In genomic region chr4:95906141-95906540, GRCm38 (mm10) we compare ENCODE assay signal across 29 mouse cellular contexts.
"Had no signal": no experiment of that assay in that cellular context is flagged by ENCODE, and none has a peak within 500 bp of the region (broad histone marks: within the 10 kb centered on the region; RNA-seq: fewer than 3 reads in every experiment).

No protein-coding gene starts in this region.

- H3K27ac ChIP-seq: heart, embryonic 13.5 days; heart, embryonic 15.5 days; hindbrain, embryonic 10.5 days; hindbrain, embryonic 12.5 days; hindbrain, embryonic 13.5 days; hindbrain, embryonic 14.5 days; hindbrain, embryonic 15.5 days; hindbrain, postnatal 0 days; intestine, embryonic 15.5 days; kidney, embryonic 15.5 days; kidney, postnatal 0 days; left cerebral cortex, adult 2 months had no signal

- H3K4me3 ChIP-seq: heart, embryonic 12.5 days; heart, embryonic 13.5 days; heart, embryonic 15.5 days; hindbrain, embryonic 10.5 days; hindbrain, embryonic 12.5 days; hindbrain, embryonic 13.5 days; hindbrain, embryonic 15.5 days; intestine, embryonic 15.5 days; kidney, embryonic 15.5 days; left cerebral cortex, adult 2 months had no signal

- DNase-seq: heart, postnatal 10 days; heart, postnatal 14 days; heart, postnatal 36 days; heart, postnatal 4 days; kidney, adult 11 months; kidney, adult 18-20 months; kidney, adult 2 months; kidney, adult 8-10 months; kidney, adult 9 months; kidney, postnatal 10 days; kidney, postnatal 14 days; kidney, postnatal 25 days; kidney, postnatal 36 days; kidney, postnatal 4 days; layer of hippocampus, adult 9-11 months; layer of hippocampus, postnatal 36 days had no signal
